Mouse (Mus musculus) CD4-positive helper T cell, adult 2 months (primary cell): ENCODE results near the gene Morn3.
A peak's percentile ranks its signal among the peaks of the same experiment; 100 is the strongest.

ENCODE experiments used
- DNase-seq: peaks from one replicate; pipeline ENCODE4 v3.0.0-alpha.2; 2012; ENCODE audit warnings: low read depth, missing footprints, low spot score

The Morn3 gene

GRCm38 (mm10) chr5:123024965-123025573, 21.7 kb downstream of the Morn3 start:
- no peak for DNase-seq

- no peak for DNase-seq
Measured at GRCm38 (mm10) chr5:123024312-123024711, 22.5 kb downstream of the Morn3 start.

GRCm38 (mm10) chr5:123023049-123023448, 23.8 kb downstream of the Morn3 start:
- DNase-seq: no peak

- peak; percentile 66 for DNase-seq
Measured at GRCm38 (mm10) chr5:123021438-123021837, 25.4 kb downstream of the Morn3 start.

- DNase-seq: no peak
Measured at GRCm38 (mm10) chr5:123020426-123020825, 26.4 kb downstream of the Morn3 start.

GRCm38 (mm10) chr5:123019336-123020016, 27.3 kb downstream of the Morn3 start:
- no peak for DNase-seq

- DNase-seq: peak; percentile 46
Measured at GRCm38 (mm10) chr5:123017504-123017903, 29.3 kb downstream of the Morn3 start.

GRCm38 (mm10) chr5:123015915-123016314, 30.9 kb downstream of the Morn3 start:
- peak; percentile 88 for DNase-seq

- DNase-seq: peak; percentile 98
Measured at GRCm38 (mm10) chr5:123014753-123015701, 31.8 kb downstream of the Morn3 start, which contains the start of gene Orai1. TSS of gene Orai1 (plus strand) at chr5:123015074.

- DNase-seq: peak; percentile 78
Measured at GRCm38 (mm10) chr5:123013599-123014315, 33.1 kb downstream of the Morn3 start.

- DNase-seq: no peak
Measured at GRCm38 (mm10) chr5:123011705-123012104, 35.1 kb downstream of the Morn3 start.

- peak; percentile 41 for DNase-seq
Measured at GRCm38 (mm10) chr5:123010806-123011205, 36.0 kb downstream of the Morn3 start.

- no peak for DNase-seq
Measured at GRCm38 (mm10) chr5:123009873-123010272, 36.9 kb downstream of the Morn3 start.

- no peak for DNase-seq
Measured at GRCm38 (mm10) chr5:123008877-123009493, 37.8 kb downstream of the Morn3 start.

- no peak for DNase-seq
Measured at GRCm38 (mm10) chr5:123005716-123006592, 40.9 kb downstream of the Morn3 start.

- no peak for DNase-seq
Measured at GRCm38 (mm10) chr5:123000901-123001300, 45.9 kb downstream of the Morn3 start.

GRCm38 (mm10) chr5:122997205-122998204, 49.3 kb downstream of the Morn3 start:
- DNase-seq: no peak

- DNase-seq: peak; percentile 67
Measured at GRCm38 (mm10) chr5:122994910-122995309, 51.9 kb downstream of the Morn3 start.
